Mouse (Mus musculus) neural tube, embryonic 11.5 days (tissue): ENCODE results near the gene Krt79. TPM values are rescaled to one million over a fixed set of nuclear protein-coding genes. Genes with fewer than 3 reads are reported as not detected.

Experiments
- ATAC-seq: fragments of 200-750 bp; cut with Nextera tagmentation; 2 replicates; pipeline ENCODE4 v1.8.0; 2017; ENCODE audit warnings: moderate number of reproducible peaks, mild to moderate bottlenecking, moderate TSS enrichment, moderate library complexity; ENCODE audit not compliant: insufficient read depth, low FRiP score, low TSS enrichment
- DNase-seq: peaks from one replicate; pipeline ENCODE4 v3.0.0-alpha.2; 2015; ENCODE audit warnings: low spot score
- H3K27ac ChIP-seq: fragments of 300-500 bp; sonication (generic); 2 replicates; pipeline ENCODE4 v1.5.1; 2014; ENCODE audit warnings: low read depth, mild to moderate bottlenecking, low read length
- H3K27me3 ChIP-seq: fragments of 300-500 bp; sonication (generic); 2 replicates; pipeline ENCODE4 v1.6.1; 2014; ENCODE audit warnings: mild to moderate bottlenecking, low read length, mixed read lengths; ENCODE audit not compliant: control insufficient read depth, insufficient read depth
- H3K36me3 ChIP-seq: fragments of 300-500 bp; sonication (generic); 2 replicates; pipeline ENCODE4 v1.6.1; 2014; ENCODE audit warnings: mild to moderate bottlenecking, low read length, moderate library complexity, mixed read lengths; ENCODE audit not compliant: control insufficient read depth, insufficient read depth
- H3K4me1 ChIP-seq: fragments of 300-500 bp; sonication (generic); 2 replicates; pipeline ENCODE4 v1.6.1; 2014; ENCODE audit warnings: low read length, mixed read lengths; ENCODE audit not compliant: control insufficient read depth, insufficient read depth
- H3K4me2 ChIP-seq: fragments of 300-500 bp; sonication (generic); 2 replicates; pipeline ENCODE4 v1.6.1; 2014; ENCODE audit warnings: low read depth, mild to moderate bottlenecking, moderate library complexity
- H3K4me3 ChIP-seq: fragments of 300-500 bp; sonication (generic); 2 replicates; pipeline ENCODE4 v1.5.1; 2014; ENCODE audit warnings: low read depth, low read length
- H3K9ac ChIP-seq: fragments of 300-500 bp; sonication (generic); 2 replicates; pipeline ENCODE4 v1.6.1; 2014; ENCODE audit warnings: mild to moderate bottlenecking, low read length
- H3K9me3 ChIP-seq: fragments of 300-500 bp; sonication (generic); 2 replicates; pipeline ENCODE4 v1.6.1; 2016; ENCODE audit warnings: low read length; ENCODE audit not compliant: control insufficient read depth
- WGBS: fragments of 180-500 bp; shearing (Covaris S2); extraction: QIAGEN DNeasy Blood & Tissue Kit; methylation state at CpG from one replicate; pipeline ENCODE4 v1.1.7; 2014; 5-methylcytosine and 5-hydroxymethylcytosine counted together
- polyA plus RNA-seq: library from polyadenylated mRNA; unstranded; fragments of >200 nt; fragmentation: Nextera tagmentation; extraction: Ambion mirVana; gene quantifications from 2 replicates; pipeline ENCODE4 v1.2.1, GENCODE M21; 2014

Gene Krt79
- polyA plus RNA-seq, 1 experiment from 2014 or later, result 0.21 TPM

DNA sequence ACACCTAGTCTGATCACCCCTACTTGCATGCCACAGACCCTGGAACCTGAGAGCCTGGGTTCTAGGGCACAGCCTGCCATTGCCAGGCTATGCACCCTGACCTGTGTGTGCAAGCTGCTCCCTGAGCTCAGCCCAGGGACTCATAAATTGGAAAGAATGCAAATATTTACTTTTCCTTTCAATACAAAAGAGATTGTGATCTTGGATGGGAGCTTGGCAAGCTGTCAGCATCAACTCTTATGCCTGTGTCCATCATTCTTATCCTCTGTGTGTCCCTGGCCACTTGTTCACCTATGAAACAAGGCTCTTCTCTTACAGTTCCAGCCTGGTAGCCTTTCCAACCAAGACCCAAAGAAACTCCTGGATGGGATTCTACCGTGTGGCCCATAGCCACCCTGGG is 15.1 kb downstream of the Krt79 start:
- DNase-seq, result no peak
- Histone ChIP-seq H3K9me3 (no peaks in the 10 kb centered on the region), H3K4me3 (no peak overlapping the region), H3K27ac (no peak overlapping the region), H3K4me2 (no peak overlapping the region), H3K36me3 (no peaks in the 10 kb centered on the region), H3K4me1 (peaks cover 6% of the 10 kb centered on the region), H3K9ac (no peak overlapping the region), H3K27me3 (no peaks in the 10 kb centered on the region)
- ATAC-seq, result no peak
- 74% methylated on average over 1 of the region's 1 CpGs for WGBS

DNA sequence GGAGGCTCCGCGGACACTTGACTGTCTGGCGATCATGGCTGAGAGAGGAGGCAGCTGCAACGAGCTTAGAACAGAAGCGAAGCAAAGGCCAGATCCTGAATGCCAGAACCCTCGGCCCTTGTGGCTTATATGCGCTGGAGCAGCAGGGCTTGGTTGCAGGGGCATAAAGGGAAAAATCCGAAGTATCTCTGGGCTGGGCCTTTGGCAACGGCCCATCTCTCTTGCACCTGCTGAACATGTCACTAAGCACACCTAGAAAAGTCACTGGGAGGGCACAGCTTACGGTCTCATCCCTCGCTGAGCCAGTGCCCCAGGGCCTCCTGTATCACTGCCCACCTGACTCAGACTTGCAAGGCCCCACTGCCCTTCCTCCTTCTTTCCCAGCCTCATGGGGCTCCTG is 15.5 kb downstream of the Krt79 start, which contains the start of gene Krt4:
Krt4 (minus strand) TSS at position 101 of the 400 bp plus-strand sequence.
- Histone ChIP-seq H3K4me2 (no peak within 1 kb of the TSS), H3K27me3 (no peaks in the 10 kb centered on the region), H3K4me1 (peaks cover 2% of the 10 kb centered on the region), H3K27ac (no peak within 1 kb of the TSS), H3K9ac (no peak within 1 kb of the TSS), H3K9me3 (no peaks in the 10 kb centered on the region), H3K36me3 (no peaks in the 10 kb centered on the region), H3K4me3 (no peak within 1 kb of the TSS)
- no peak for DNase-seq
- no peak for ATAC-seq
- WGBS, result 84% methylated on average over 11 of the region's 11 CpGs

DNA sequence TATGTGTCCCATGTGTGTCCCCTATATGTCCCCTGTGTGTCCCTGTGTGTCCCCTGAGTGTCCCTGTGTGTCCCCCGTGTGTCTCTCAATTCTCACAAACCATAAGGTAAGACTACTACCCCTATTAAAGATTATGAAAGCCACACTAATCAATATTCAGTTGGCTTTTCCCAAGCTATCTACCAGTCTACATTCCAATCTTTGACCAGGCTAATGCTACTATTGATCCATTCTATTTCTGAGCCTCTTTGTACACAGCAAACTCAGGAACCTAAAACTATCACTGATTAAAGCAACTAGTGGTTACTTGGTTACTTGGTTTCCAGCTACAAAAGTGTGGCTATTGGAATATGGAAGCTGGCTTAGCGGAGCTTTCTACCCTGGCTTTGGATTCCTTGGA is 17.8 kb downstream of the Krt79 start:
- no peak overlapping the region for H3K4me2 ChIP-seq
- H3K27me3 ChIP-seq, result no peaks in the 10 kb centered on the region
- H3K9ac ChIP-seq, result no peak overlapping the region
- H3K4me1 ChIP-seq, result no peaks in the 10 kb centered on the region
- DNase-seq (no peak), ATAC-seq (no peak)
- H3K36me3 ChIP-seq, result no peaks in the 10 kb centered on the region
- no peak overlapping the region for H3K27ac ChIP-seq
- 93% methylated on average over 2 of the region's 2 CpGs for WGBS
- no peak overlapping the region for H3K4me3 ChIP-seq
- no peaks in the 10 kb centered on the region for H3K9me3 ChIP-seq

DNA sequence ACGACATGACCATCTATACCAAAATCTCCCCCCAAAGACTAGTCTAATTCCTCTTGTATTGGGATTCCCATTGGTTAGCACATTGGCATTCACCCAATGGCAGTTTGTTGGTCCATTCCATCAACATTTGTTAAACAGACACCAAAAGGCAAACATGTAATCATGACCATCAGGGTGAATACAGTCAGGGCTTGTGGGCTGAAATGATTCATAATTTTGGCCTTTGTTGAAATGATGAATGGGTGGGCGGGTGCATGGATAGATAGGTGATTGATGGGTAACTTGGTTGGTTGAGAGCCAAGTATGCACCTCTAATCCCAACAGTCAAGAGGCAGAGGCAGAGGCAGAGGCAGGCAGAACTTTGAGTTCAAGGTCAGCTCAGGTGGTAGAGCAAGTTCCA is 24.1 kb downstream of the Krt79 start:
- Histone ChIP-seq H3K36me3 (no peaks in the 10 kb centered on the region), H3K4me2 (no peak overlapping the region), H3K9ac (no peak overlapping the region), H3K9me3 (no peaks in the 10 kb centered on the region), H3K4me3 (no peak overlapping the region), H3K27me3 (no peaks in the 10 kb centered on the region), H3K27ac (no peak overlapping the region), H3K4me1 (no peaks in the 10 kb centered on the region)
- WGBS, result 74% methylated on average over 2 of the region's 2 CpGs
- ATAC-seq (no peak), DNase-seq (no peak)

DNA sequence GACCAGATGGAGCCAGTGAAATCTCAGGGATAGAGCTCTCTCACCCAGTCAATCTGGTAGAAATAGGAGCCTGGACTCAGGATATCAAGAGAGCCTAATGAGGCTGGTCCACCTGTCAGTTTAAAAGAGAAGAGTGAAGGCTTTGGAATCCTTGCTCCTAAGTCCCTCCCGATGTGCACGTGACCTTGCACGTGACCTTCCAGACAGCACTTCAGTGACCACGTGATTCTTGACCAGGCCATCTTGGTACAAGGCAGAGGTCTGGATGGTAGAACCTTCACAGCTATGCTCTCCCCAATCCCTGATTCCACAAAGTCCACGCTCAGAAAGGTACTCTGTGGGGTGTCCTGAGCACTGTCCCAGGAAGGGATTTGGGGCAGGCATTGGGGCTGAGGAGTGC is 35.3 kb downstream of the Krt79 start:
- ATAC-seq, result no peak
- no peaks in the 10 kb centered on the region for H3K27me3 ChIP-seq
- 81% methylated on average over 5 of the region's 5 CpGs for WGBS
- H3K4me3 ChIP-seq, result no peak overlapping the region
- H3K9ac ChIP-seq, result no peak overlapping the region
- no peak overlapping the region for H3K27ac ChIP-seq
- no peaks in the 10 kb centered on the region for H3K4me1 ChIP-seq
- no peak for DNase-seq
- H3K9me3 ChIP-seq, result no peaks in the 10 kb centered on the region
- H3K4me2 ChIP-seq, result no peak overlapping the region
- no peaks in the 10 kb centered on the region for H3K36me3 ChIP-seq

DNA sequence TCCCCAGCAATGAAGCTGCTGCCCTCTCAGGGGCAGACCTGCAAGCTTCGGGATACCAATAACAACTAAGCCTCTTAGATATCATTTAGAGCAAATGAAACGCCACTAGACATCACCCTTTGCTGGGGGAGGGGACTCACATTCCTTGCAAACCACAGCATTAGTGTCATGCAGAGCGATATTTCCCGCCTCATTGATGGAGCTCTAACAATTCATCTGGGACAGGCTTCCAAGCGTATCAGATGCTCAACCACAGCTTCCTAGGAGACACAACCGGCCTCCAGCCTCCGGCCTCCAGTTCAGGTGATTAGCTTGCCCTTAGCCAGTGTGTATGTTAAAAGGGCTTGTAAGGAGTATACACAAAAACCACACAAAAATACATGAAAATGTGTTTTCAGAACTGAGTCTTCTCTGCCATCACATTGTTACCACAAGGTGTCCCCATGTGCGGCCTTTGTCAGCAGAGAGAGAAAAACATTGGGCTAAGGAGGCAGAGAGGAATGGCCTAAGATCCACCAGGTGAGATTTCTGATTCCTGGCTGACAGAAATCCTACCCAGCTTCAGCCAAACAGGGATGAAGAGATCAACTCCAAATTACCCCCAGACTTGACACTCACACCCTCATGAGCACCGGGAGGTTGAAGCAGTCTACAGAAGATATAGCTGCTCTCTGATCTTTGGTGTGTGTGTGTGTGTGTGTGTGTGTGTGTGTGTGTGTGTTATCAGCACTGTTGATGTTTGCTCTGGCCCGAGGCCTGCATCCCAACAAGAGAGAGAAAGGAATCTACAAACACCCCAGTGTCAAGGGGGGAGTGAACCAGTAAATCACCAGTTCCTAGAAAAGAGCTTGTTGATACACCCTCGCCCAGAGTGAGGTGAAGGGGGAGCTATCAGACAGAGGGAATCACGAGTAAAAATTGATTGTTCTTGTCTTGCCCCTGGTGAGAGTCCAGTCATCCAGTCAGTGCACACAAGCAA is 37.7 kb downstream of the Krt79 start:
- no peak overlapping the region for H3K4me3 ChIP-seq
- H3K4me2 ChIP-seq, result no peak overlapping the region
- WGBS, result 59% methylated on average over 12 of the region's 12 CpGs
- H3K36me3 ChIP-seq, result no peaks in the 10 kb centered on the region
- H3K9me3 ChIP-seq, result no peaks in the 10 kb centered on the region
- H3K4me1 ChIP-seq, result no peaks in the 10 kb centered on the region
- H3K9ac ChIP-seq, result no peak overlapping the region
- H3K27ac ChIP-seq, result no peak overlapping the region
- DNase-seq (no peak), ATAC-seq (no peak)
- no peaks in the 10 kb centered on the region for H3K27me3 ChIP-seq

DNA sequence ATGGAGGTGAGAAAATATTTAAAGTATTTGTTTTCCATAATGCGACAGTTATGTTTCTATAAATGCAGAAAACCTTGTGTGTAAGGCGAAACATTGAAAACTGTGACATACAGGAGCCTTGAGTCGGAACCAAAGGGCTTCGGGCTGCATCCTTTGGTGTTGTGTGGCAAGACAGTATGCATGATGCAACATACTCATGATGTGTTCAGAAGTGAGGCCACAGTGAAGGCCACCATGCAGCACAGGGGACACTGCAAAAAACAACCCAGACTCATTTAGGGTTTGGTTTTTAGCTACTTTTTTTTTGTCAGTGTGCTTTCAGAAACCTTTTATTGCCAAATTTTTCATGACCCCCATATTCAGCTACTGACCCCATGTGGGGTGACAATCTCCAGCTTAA is 44.9 kb downstream of the Krt79 start:
- no peaks in the 10 kb centered on the region for H3K4me1 ChIP-seq
- no peaks in the 10 kb centered on the region for H3K36me3 ChIP-seq
- WGBS, result 88% methylated on average over 4 of the region's 4 CpGs
- H3K4me2 ChIP-seq, result no peak overlapping the region
- no peaks in the 10 kb centered on the region for H3K27me3 ChIP-seq
- no peak overlapping the region for H3K4me3 ChIP-seq
- no peak overlapping the region for H3K9ac ChIP-seq
- no peaks in the 10 kb centered on the region for H3K9me3 ChIP-seq
- ATAC-seq (no peak), DNase-seq (no peak)
- no peak overlapping the region for H3K27ac ChIP-seq

DNA sequence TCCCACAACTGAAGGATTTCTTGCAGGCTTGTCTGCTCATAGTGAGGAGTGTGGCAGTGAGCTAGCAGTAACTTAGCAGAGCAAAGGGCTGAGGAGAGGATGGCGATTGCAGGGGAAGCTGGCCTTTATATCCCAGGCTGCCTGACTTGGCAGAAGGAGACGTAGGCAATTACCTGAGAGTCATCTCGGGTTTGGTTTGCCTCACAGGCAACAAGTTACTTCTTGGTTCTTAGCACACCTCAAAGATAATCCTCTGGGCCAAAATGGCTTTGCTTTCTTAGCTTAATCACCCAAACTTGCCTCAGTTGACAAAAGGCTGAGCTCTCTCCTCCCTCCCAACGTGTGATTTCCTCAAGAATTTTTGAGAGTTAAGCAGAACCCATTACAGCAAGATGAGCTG is 47.3 kb downstream of the Krt79 start, which contains the start of gene Krt76:
Krt76 (minus strand) TSS at position 101 of the 400 bp plus-strand sequence.
- H3K36me3 ChIP-seq, result no peaks in the 10 kb centered on the region
- ATAC-seq (no peak), DNase-seq (no peak)
- no peak within 1 kb of the TSS for H3K4me2 ChIP-seq
- no peaks in the 10 kb centered on the region for H3K27me3 ChIP-seq
- 62% methylated on average over 4 of the region's 4 CpGs for WGBS
- H3K4me1 ChIP-seq, result no peaks in the 10 kb centered on the region
- H3K9ac ChIP-seq, result no peak within 1 kb of the TSS
- no peaks in the 10 kb centered on the region for H3K9me3 ChIP-seq
- no peak within 1 kb of the TSS for H3K27ac ChIP-seq
- no peak within 1 kb of the TSS for H3K4me3 ChIP-seq

DNA sequence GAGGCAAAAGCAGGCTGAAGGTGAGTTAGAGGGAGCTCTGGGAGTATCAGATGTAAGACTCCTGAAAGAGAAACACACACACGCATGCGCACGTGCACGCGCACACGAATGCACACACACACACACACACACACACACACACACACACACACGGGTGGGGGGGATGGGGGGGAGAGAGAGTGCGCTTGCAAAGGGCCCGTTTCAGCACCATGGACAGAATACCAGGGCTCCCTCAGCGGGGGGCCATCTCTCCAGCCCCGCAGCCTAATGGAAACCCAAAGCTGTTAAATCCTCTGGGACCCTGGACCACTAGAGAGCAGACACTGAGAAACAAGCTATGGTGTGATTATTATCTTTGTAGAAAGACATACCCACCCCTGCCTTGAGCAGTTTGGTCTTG is 60.3 kb downstream of the Krt79 start:
- no peak overlapping the region for H3K4me3 ChIP-seq
- no peaks in the 10 kb centered on the region for H3K9me3 ChIP-seq
- no peaks in the 10 kb centered on the region for H3K27me3 ChIP-seq
- no peak overlapping the region for H3K9ac ChIP-seq
- no peaks in the 10 kb centered on the region for H3K4me1 ChIP-seq
- WGBS, result 20% methylated on average over 11 of the region's 11 CpGs
- H3K4me2 ChIP-seq, result no peak overlapping the region
- DNase-seq, result peak; percentile 30
- ATAC-seq, result no peak
- no peak overlapping the region for H3K27ac ChIP-seq
- H3K36me3 ChIP-seq, result no peaks in the 10 kb centered on the region
